Mouse (Mus musculus): ENCODE data around the gene Eif3k.

- TF ChIP-seq POLR2A (IDR thresholded peaks at IDR 0.05; ENCODE audit: control insufficient read depth, low read depth, low read length) (no peak), CTCF (IDR thresholded peaks at IDR 0.05; ENCODE audit: control insufficient read depth, insufficient read depth, insufficient replicate concordance, low read depth, low read length) (no peak)
These were observed 42.1 kb downstream of the Eif3k start for GRCm38 (mm10) chr7:28939418-28940183.

Measured in testis, adult 2 months (tissue).